Mouse (Mus musculus): ENCODE data around the gene Rnf144a.
"Not testable (repeated sequence)": the region's sequence is repeated elsewhere in the genome, so short reads cannot be mapped to it uniquely, and the experiment has no call there.

GRCm38 (mm10) chr12:26428771-26429170 is 13.7 kb upstream of the Rnf144a start:
- not testable (repeated sequence) for TF ChIP-seq POLR2A, CTCF (IDR thresholded peaks at IDR 0.05; ENCODE audit: insufficient read depth, low read depth, low read length)
